Mouse (Mus musculus) central nervous system, embryonic 18 days (tissue): Measurements from ENCODE around the gene 2210407C18Rik. TPM values are rescaled to one million over a fixed set of nuclear protein-coding genes. Genes with fewer than 3 reads are reported as not detected.

Experiments
- polyA plus RNA-seq: library from polyadenylated mRNA; depleted of rRNA; stranded (reverse); fragments of >200 nt; gene quantifications from 2 replicates; pipeline ENCODE4 v1.2.3, GENCODE M21; 2012; rRNA removed

Gene 2210407C18Rik
- polyA plus RNA-seq, result not detected in 2 replicates

GRCm38 (mm10) chr11:58615975-58616374, at the start of gene 2210407C18Rik:
Gene 2210407C18Rik (minus strand): TSS chr11:58616075.

DNA sequence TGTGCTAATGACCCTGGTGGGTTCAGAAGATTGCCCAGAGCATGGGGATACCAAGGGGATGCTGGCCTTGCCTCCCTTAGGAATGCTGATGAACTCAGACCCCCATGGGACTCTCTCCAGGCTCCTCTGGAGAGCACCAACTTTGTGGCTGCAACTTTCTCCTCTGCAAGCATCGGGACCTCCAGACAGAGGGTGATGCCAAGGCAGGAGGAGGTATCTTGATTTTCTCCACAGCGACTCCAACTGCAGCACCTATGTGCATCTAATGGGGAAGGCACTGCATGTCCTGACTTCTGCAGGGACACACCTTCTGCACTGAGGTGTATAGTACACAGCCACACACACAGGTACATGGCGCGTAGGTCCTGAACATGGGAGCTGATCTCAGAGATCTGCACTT, 42.7 kb upstream of the 2210407C18Rik start, which contains the start of gene Olfr322:
Olfr322 (plus strand) TSS at position 187 of the 400 bp plus-strand sequence.

DNA sequence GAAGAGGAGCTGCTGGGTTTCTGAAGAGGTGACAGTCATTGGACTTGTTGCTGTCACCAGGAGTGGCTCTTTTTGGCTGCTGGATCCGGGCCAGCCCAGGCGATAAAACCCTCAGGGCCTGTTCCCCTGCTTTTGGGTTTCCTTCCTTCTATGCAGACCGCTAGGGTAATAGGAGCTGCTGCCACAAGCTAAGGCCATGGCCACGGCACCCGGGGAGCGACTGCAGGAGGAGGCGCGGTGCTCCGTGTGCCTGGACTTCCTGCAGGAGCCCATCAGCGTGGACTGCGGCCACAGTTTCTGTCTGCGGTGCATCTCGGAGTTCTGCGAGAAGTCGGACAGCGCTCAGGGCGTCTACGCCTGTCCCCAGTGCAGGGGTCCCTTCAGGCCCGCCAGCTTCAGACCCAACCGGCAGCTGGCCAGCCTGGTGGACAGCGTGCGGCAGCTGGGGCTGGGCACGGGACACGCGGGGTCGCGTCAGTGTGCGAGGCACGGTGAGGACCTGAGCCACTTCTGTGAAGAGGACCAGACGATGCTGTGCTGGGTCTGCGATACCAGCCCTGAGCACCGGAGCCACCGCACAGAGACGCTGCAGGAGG, 24.5 kb upstream of the 2210407C18Rik start, which contains the start of gene Trim58:
Trim58 (plus strand) TSS at position 194 of the 596 bp plus-strand sequence.

DNA sequence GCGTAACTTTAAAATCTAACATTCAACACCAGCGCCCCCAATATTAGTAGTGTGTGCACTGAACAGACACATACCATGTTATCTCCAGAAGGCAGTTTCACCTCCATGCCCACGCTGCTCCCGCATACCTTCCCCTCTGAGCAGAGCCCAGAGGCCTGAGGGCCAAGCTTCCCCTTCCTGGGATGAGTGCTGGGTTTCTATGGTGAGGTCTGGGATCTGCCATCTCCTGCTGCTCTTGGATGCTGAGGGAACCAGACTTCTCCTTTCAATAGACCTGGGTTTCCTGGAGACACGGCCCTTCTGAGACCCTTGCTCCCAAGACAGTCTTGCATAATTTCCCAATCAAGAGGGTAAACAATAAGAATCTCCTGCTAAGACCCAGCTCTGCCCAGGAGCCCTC, 14.5 kb upstream of the 2210407C18Rik start, which contains the start of gene Olfr323:
Olfr323 (minus strand) TSS at position 101 of the 400 bp plus-strand sequence.

GRCm38 (mm10) chr11:58594814-58595213, 21.1 kb downstream of the 2210407C18Rik start, which contains the start of gene Olfr324:
Gene Olfr324 (plus strand): TSS chr11:58595114.

DNA sequence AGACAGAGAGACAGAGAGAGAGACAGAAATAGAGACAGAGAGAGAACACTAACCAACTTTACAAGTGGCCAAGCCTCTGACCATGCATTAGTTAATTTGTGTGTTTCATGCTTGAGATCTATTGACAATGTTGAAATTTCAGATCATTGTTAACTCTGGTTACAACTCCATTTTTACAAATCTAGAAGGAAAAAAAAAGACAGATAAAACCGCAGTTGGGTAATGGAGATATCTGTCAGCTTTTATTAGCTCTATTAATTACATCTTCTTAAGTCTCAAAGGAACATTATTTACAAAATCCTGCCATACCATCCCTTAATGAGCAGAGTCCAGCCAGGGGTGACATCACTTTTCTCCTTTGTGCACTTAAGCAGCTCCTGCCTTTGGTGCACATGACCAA, 38.4 kb downstream of the 2210407C18Rik start, which contains the start of gene Olfr325:
Olfr325 (plus strand) TSS at position 301 of the 400 bp plus-strand sequence.

GRCm38 (mm10) chr11:58570405-58570804, 45.5 kb downstream of the 2210407C18Rik start, which contains the start of gene Olfr224:
Gene Olfr224 (minus strand): TSS chr11:58570553.

Other genes starting within 250 kb of the 2210407C18Rik start
- 0.08 and 0.17 TPM in 2 replicates for gene Lypd8, start 237.0 kb downstream of the 2210407C18Rik start, polyA plus RNA-seq
- gene 1810065E05Rik, start 195.0 kb downstream of the 2210407C18Rik start, polyA plus RNA-seq, result not detected in 2 replicates
- gene Gm12253, start 183.5 kb downstream of the 2210407C18Rik start, polyA plus RNA-seq, result not detected in 2 replicates
- gene Lypd9, start 163.2 kb downstream of the 2210407C18Rik start, polyA plus RNA-seq, result not detected in 2 replicates
- not detected in 2 replicates for gene Olfr30, start 153.8 kb downstream of the 2210407C18Rik start, polyA plus RNA-seq
- 0.03 TPM in 1 of 2 replicates, not detected in the other for gene Olfr332, start 123.5 kb downstream of the 2210407C18Rik start, polyA plus RNA-seq
- gene Olfr331, start 113.5 kb downstream of the 2210407C18Rik start, polyA plus RNA-seq, result not detected in 2 replicates
- gene Olfr330, start 81.2 kb downstream of the 2210407C18Rik start, polyA plus RNA-seq, result 0.03 and 0.06 TPM in 2 replicates
- not detected in 2 replicates for gene Olfr329-ps, start 69.7 kb downstream of the 2210407C18Rik start, polyA plus RNA-seq
- gene Olfr328, start 60.4 kb downstream of the 2210407C18Rik start, polyA plus RNA-seq, result 0.03 TPM in 1 of 2 replicates, not detected in the other
- gene Olfr224, start 45.5 kb downstream of the 2210407C18Rik start, polyA plus RNA-seq, result not detected in 2 replicates
- gene Olfr325, start 38.3 kb downstream of the 2210407C18Rik start, polyA plus RNA-seq, result not detected in 2 replicates
- gene Olfr324, start 21.0 kb downstream of the 2210407C18Rik start, polyA plus RNA-seq, result 0.12 TPM in 2 replicates
- gene Olfr323, start 14.4 kb upstream of the 2210407C18Rik start, polyA plus RNA-seq, result not detected in 2 replicates
- gene Trim58, start 24.4 kb upstream of the 2210407C18Rik start, polyA plus RNA-seq, result 0.08 and 0.16 TPM in 2 replicates
- gene Olfr322, start 42.7 kb upstream of the 2210407C18Rik start, polyA plus RNA-seq, result not detected in 2 replicates
- not detected in 2 replicates for gene Olfr320, start 65.0 kb upstream of the 2210407C18Rik start, polyA plus RNA-seq
- not detected in 2 replicates for gene Olfr319, start 83.1 kb upstream of the 2210407C18Rik start, polyA plus RNA-seq
- gene Olfr318, start 107.9 kb upstream of the 2210407C18Rik start, polyA plus RNA-seq, result not detected in 2 replicates
- 0.28 and 0.29 TPM in 2 replicates for gene Olfr317, start 123.1 kb upstream of the 2210407C18Rik start, polyA plus RNA-seq
- gene Olfr316, start 136.7 kb upstream of the 2210407C18Rik start, polyA plus RNA-seq, result not detected in 2 replicates
- not detected in 2 replicates for gene Olfr315, start 157.1 kb upstream of the 2210407C18Rik start, polyA plus RNA-seq
- gene Olfr314, start 166.9 kb upstream of the 2210407C18Rik start, polyA plus RNA-seq, result not detected in 2 replicates
- 2.6 and 4.4 TPM in 2 replicates for gene Fam183b, start 185.9 kb upstream of the 2210407C18Rik start, polyA plus RNA-seq
- gene Olfr313, start 198.9 kb upstream of the 2210407C18Rik start, polyA plus RNA-seq, result not detected in 2 replicates
- gene Olfr312, start 213.2 kb upstream of the 2210407C18Rik start, polyA plus RNA-seq, result not detected in 2 replicates
- not detected in 2 replicates for gene Olfr311, start 223.2 kb upstream of the 2210407C18Rik start, polyA plus RNA-seq
- 31.0 and 32.6 TPM in 2 replicates for gene Gm12258, start 231.1 kb upstream of the 2210407C18Rik start, polyA plus RNA-seq